Mouse (Mus musculus) C2C12 (cell line): ENCODE results near the gene Cntfr. TPM values are rescaled to one million over a fixed set of nuclear protein-coding genes. Genes with fewer than 3 reads are reported as not detected.
"Not testable (repeated sequence)": the region's sequence is repeated elsewhere in the genome, so short reads cannot be mapped to it uniquely, and the experiment has no call there.

ENCODE experiments used
- H3K27me3 ChIP-seq: one replicate; pipeline ENCODE4 v1.6.1; 2011; ENCODE audit not compliant: control insufficient read depth, insufficient read depth, insufficient read length
- H3K36me3 ChIP-seq: one replicate; pipeline ENCODE4 v1.6.1; 2011; ENCODE audit not compliant: control insufficient read depth, insufficient read depth
- H3K4me3 ChIP-seq: one replicate; pipeline ENCODE4 v1.5.1; 2011; ENCODE audit warnings: mild to moderate bottlenecking, control low read depth; ENCODE audit not compliant: poor library complexity, insufficient read depth, severe bottlenecking
- H3K79me2 ChIP-seq: one replicate; pipeline ENCODE4 v1.6.1; 2011; ENCODE audit not compliant: control insufficient read depth, insufficient read depth
- H3K79me3 ChIP-seq: one replicate; pipeline ENCODE4 v1.6.1; 2011; ENCODE audit warnings: low read depth, control low read depth
- H3ac ChIP-seq: one replicate; pipeline ENCODE3; 2011; ENCODE audit warnings: low read depth; ENCODE audit not compliant: control insufficient read depth, insufficient read length
- CEBPB ChIP-seq: IDR thresholded peaks from one replicate; pipeline ENCODE4 v1.6.1; 2011; ENCODE audit warnings: low read depth, mild to moderate bottlenecking, control low read depth, moderate library complexity
- CTCF ChIP-seq: IDR thresholded peaks from one replicate; pipeline ENCODE4 v1.5.1; 2011; ENCODE audit not compliant: control insufficient read depth, insufficient read depth, insufficient read length
- FOSL1 ChIP-seq: IDR thresholded peaks from one replicate; pipeline ENCODE4 v1.8.0; 2011; ENCODE audit warnings: mild to moderate bottlenecking, low read length; ENCODE audit not compliant: poor library complexity, insufficient read depth, severe bottlenecking
- MAX ChIP-seq: IDR thresholded peaks from one replicate; pipeline ENCODE4 v1.6.1; 2011; ENCODE audit warnings: mild to moderate bottlenecking, control low read depth
- MYOD1 ChIP-seq: IDR thresholded peaks from one replicate; pipeline ENCODE4 v1.6.1; 2011; ENCODE audit warnings: low read depth; ENCODE audit not compliant: control insufficient read depth, insufficient read length
- MYOG ChIP-seq: IDR thresholded peaks from one replicate; pipeline ENCODE4 v1.6.1; 2011; ENCODE audit not compliant: control insufficient read depth, insufficient read length; ENCODE audit errors: extremely low read depth
- USF1 ChIP-seq: IDR thresholded peaks from one replicate; pipeline ENCODE4 v1.6.1; 2011; ENCODE audit warnings: low read depth, mild to moderate bottlenecking, control low read depth, moderate library complexity
- polyA plus RNA-seq: library from polyadenylated mRNA; unstranded; fragments of >200 nt; fragmentation: generic; extraction: Trizol; gene quantifications from one replicate; pipeline ENCODE4 v1.2.1, GENCODE M21; 2012; ENCODE audit warnings: missing spikeins

Cntfr gene
- polyA plus RNA-seq, 1 experiment = 0.05 TPM

GRCm38 (mm10) chr4:41705922-41706754 lies 9.2 kb upstream of the Cntfr start:
- Histone ChIP-seq H3K79me3 (no peaks in the 10 kb centered on the region), H3K79me2 (no peaks in the 10 kb centered on the region), H3K27me3 (peaks cover 14% of the 10 kb centered on the region), H3ac (no peak overlapping the region), H3K4me3 (no peak overlapping the region), H3K36me3 (no peaks in the 10 kb centered on the region)
- TF ChIP-seq MYOG (no peak), CEBPB (no peak), MYOD1 (no peak)

DNA sequence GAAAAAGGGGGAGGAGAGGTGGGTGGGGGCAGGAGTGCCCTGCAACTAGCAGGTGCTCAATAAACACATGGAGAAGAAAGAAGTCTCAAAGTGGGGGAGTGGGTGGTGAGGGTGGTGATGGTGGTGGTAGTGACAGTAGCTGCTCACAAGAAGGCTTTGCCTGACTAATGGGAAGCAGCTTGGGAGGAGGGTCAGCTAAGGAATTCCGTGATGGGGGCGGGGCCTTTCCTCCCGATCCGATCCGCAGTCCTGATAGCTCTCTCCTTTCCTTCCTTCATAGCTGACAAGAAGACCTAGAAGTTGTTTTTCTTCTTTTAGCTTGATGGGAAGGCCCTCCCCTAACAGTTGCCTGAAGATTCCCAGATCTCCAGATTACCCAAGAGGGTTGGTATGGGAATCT lies 7.8 kb upstream of the Cntfr start:
- no peak overlapping the region for H3K4me3 ChIP-seq
- H3ac ChIP-seq = no peak overlapping the region
- H3K27me3 ChIP-seq = peaks cover 14% of the 10 kb centered on the region
- no peaks in the 10 kb centered on the region for H3K79me3 ChIP-seq
- no peak for TF ChIP-seq MYOD1
- no peak for TF ChIP-seq MYOG
- no peak for TF ChIP-seq CEBPB
- no peak for TF ChIP-seq FOSL1
- TF ChIP-seq USF1 = no peak
- TF ChIP-seq CTCF = no peak
- no peak for TF ChIP-seq MAX
- H3K36me3 ChIP-seq = no peaks in the 10 kb centered on the region
- H3K79me2 ChIP-seq = no peaks in the 10 kb centered on the region

GRCm38 (mm10) chr4:41702226-41702625 lies 5.3 kb upstream of the Cntfr start:
- peaks cover 14% of the 10 kb centered on the region for H3K27me3 ChIP-seq
- not testable (repeated sequence) for H3ac ChIP-seq, H3K36me3 ChIP-seq, H3K79me2 ChIP-seq, H3K4me3 ChIP-seq, H3K79me3 ChIP-seq

GRCm38 (mm10) chr4:41700224-41700623 lies 3.3 kb upstream of the Cntfr start:
- not testable (repeated sequence) for H3K4me3 ChIP-seq, H3K36me3 ChIP-seq, H3ac ChIP-seq, H3K79me3 ChIP-seq, H3K79me2 ChIP-seq
- peaks cover 18% of the 10 kb centered on the region for H3K27me3 ChIP-seq

GRCm38 (mm10) chr4:41699783-41700182 lies 2.9 kb upstream of the Cntfr start, which contains the start of gene Il11ra1:
Il11ra1 (plus strand) TSS chr4:41699989.
- H3K36me3 ChIP-seq, H3K79me3 ChIP-seq, H3K79me2 ChIP-seq, H3ac ChIP-seq, H3K4me3 ChIP-seq: not testable (repeated sequence)
- peaks cover 17% of the 10 kb centered on the region for H3K27me3 ChIP-seq

DNA sequence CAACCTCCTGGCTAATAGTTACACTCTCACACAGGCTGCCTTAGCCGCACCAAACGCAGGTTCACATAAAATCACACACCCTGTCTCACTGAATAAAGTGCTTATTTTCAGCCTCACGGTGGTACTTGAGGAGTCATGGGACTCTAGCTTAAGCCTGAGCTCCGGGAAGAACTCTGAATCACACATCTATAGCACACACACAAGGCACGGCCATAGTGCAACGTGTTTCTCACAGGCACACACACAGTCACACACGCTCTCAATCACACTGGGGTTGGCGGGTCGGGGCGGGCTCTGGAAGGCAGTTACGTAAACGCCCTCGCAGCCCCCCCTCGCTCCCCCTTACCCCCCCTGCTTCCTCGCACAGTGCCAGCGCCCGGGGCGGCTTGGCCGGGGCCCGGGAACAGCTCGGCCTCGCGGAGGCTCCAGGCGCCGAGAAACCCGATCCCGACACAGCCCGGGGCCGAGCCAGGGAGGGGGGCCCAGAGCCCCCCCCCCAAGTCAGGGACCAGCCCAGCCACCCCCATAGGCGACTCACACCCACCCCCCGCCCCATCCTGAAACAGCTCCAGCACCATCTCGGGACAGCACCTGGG lies 1.6 kb upstream of the Cntfr start:
- H3K36me3 ChIP-seq, H3ac ChIP-seq, H3K27me3 ChIP-seq, H3K79me2 ChIP-seq, H3K79me3 ChIP-seq, H3K4me3 ChIP-seq: not testable (repeated sequence)

DNA sequence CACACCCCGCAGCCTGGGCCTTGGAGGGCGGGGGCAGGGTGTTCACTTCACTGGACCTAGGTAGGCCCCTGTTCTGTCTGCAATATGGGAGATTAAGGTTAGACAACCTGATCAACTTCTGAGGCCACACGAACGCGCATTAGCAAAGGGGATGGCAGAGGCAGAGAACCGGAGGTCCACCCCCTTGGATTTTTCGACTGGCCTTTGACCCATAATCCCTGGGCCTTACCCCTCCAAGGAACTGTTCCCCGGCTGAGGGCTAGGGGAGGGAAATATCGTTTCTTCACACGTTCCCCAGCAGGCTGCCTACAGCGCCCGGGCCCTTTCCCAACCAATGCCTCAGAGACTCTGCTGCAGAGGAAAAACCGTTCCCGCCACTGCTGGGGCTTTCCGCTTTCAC lies 437 bp downstream of the Cntfr start:
- not testable (repeated sequence) for H3K27me3 ChIP-seq, H3K79me2 ChIP-seq, H3ac ChIP-seq, H3K4me3 ChIP-seq, H3K79me3 ChIP-seq, H3K36me3 ChIP-seq

DNA sequence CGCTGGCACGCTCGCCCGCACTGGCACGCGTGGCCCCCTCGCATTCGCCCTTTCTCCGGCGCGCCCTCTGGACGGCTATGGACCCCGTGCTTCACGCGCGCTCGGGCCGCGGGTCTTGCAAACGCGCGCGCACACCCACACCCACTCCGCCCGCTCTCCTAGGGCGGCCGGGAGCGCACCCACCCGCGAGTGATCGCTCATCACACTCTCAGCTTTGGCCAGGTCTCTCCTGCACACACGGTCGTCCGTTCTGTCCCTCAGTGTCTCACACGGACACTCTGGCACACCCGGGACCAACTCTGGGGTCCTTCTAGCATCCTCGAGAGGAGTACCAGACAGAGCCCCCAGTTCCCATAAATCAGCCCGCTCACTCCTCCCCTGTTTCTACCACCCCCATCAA lies 1.1 kb downstream of the Cntfr start:
- H3ac ChIP-seq, H3K79me3 ChIP-seq, H3K36me3 ChIP-seq, H3K27me3 ChIP-seq, H3K4me3 ChIP-seq, H3K79me2 ChIP-seq: not testable (repeated sequence)

- not testable (repeated sequence) for H3K79me2 ChIP-seq, H3K4me3 ChIP-seq, H3K27me3 ChIP-seq, H3K79me3 ChIP-seq, H3K36me3 ChIP-seq, H3ac ChIP-seq
Observed at GRCm38 (mm10) chr4:41693511-41693910, 3.4 kb downstream of the Cntfr start.

DNA sequence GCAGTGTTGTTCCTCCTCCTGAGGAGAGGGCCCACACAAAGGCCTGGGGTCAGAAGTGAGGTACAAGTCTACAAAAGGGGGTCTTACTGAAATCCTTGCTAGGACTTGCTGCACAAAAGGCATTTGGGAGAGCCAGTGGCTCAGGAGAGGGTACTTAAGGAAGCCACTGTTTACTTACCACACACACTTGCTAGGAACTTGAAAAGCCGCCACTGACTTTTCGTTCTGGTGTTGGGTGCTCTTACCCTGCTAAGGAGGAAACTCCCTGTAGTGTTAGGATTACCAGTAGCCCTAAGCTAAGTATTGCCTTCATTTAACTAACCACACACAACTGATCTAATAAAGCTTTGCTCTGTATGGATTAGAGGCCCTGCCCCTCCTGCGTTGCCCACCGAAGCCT lies 6.9 kb downstream of the Cntfr start:
- H3K4me3 ChIP-seq, H3ac ChIP-seq: not testable (repeated sequence)

More for the DNA sequence above, 6.9 kb downstream of the Cntfr start:
- H3K79me3 ChIP-seq, H3K36me3 ChIP-seq, H3K27me3 ChIP-seq, H3K79me2 ChIP-seq: not testable (repeated sequence)
